Mouse (Mus musculus) cerebellum, postnatal 10 days (tissue): ENCODE results near the gene Psma4.
"Not testable (repeated sequence)": the region's sequence is repeated elsewhere in the genome, so short reads cannot be mapped to it uniquely, and the experiment has no call there.

Experiments
- DNase-seq, 2 experiments: peaks; one replicate each; pipeline ENCODE4 v3.0.0; 2021; ENCODE audit warnings: mixed read lengths in 2 of 2

Psma4 gene

GRCm38 (mm10) chr9:54950575-54951321 lies at the start of gene Psma4, which contains the start of gene AY074887:
Gene Psma4, plus strand, starts transcription at chr9:54950790.
Gene AY074887, minus strand, starts transcription at chr9:54950998.
- DNase-seq, result peak; percentile 97 to 98

DNA sequence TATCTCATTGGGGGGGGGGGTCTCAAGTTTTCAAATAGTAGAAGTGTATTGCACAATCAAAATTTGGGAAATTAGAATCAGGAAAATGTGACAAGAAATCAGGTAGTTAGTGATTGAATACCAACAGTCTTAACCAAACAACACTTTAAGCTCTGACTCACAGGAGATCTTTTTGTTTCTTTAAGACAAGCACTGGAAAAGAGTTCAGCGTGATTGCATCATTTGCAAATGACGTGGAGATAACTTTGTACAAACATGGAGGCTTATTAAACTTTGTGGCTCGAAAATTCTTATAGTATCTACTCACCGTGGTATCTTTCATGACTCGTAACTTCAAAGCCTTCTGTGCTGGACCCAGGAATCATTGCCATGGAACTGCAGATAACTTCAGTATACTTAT lies 41.1 kb upstream of the Psma4 start:
- DNase-seq, result no peak

- no peak for DNase-seq
Observed at GRCm38 (mm10) chr9:54915576-54915975, 35.0 kb upstream of the Psma4 start.

DNA sequence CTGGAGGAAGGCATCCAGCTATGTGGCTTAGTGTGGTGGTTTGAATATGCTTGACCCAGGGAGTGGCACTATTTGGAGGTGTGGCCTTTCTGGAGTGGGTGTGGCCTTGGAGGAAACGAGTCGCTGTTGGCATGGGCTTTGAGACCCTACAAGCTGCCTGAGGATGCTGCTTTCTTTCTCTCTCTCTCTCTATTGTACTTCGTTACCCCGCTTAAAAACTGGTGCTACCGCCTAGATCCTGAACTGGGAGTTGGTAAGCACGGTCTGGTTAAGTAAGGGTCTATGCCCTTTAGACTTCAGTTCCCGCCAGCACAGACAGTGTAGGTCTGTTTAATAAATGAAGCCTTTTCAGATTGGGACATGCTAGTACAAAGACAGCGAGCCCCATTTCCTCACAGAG lies 34.2 kb upstream of the Psma4 start:
- DNase-seq, result peak; percentile 17 to 28

- peak; percentile 95 to 96 for DNase-seq
Observed at GRCm38 (mm10) chr9:54917010-54917677, 33.4 kb upstream of the Psma4 start, which contains the start of gene Hykk. Gene Hykk, plus strand, starts transcription at chr9:54917283.

- no peak for DNase-seq
Observed at GRCm38 (mm10) chr9:54918191-54918590, 32.4 kb upstream of the Psma4 start.

DNA sequence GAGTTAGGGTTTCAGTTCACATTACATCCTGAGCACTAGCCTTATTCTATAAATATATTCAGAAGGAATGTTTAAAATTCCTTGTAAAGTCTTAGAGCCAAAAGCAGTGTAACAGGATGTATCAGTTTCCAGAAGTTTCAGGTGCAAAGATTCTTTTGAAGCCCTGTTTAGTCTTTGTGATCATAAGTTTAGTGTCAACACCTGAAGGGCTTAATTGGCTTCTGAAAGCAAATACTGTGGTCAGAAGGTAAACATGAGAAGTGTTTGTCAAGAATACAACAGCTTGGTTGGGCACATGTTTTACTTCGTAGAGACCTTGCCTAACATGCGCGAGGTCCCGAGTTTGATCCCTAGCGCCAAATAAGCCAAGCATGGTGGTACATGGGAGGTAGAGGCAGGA lies 31.8 kb upstream of the Psma4 start:
- DNase-seq, result no peak

GRCm38 (mm10) chr9:54919946-54920345 lies 30.6 kb upstream of the Psma4 start:
- DNase-seq, result no peak

DNA sequence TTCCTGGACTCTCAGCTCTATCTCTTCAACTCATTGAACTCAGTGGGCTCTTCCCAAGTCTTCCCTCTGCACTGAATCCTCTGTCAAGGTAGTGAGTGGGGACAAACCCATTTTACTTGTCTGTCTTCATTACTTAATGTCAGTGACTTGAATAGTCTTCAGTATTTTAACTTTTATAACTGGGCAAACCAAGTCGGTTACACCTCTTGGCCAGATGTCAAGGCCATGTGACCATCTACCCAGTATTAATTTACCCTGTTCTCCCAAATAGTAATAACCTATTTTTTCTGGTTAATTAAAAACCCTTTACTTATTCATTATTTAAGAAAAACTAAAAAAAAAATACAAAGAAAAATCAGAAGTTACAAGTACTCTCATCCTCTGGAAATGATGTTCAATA lies 19.8 kb upstream of the Psma4 start:
- DNase-seq, result no peak

GRCm38 (mm10) chr9:54931765-54932164 lies 18.8 kb upstream of the Psma4 start:
- no peak for DNase-seq

GRCm38 (mm10) chr9:54932379-54932778 lies 18.2 kb upstream of the Psma4 start:
- DNase-seq, result no peak

DNA sequence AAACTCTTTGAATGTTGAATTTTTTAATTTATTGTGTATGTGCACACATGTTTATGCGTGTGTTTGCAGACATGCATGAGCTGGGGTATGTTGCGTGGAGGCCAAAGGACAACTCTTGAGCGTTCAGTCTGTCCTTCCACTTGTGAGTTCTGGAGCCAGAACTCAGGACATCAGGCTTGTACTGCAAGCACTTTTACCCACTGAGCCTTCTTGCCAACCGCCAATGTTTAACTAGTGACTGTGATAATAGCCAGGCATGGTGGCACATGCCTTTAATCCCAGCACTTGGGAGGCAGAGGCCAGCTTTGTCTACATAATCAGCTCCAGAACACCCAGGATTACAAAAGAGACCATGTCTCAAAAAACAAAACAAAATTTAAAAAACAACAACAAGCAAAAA lies 8.5 kb upstream of the Psma4 start:
- no peak for DNase-seq

DNA sequence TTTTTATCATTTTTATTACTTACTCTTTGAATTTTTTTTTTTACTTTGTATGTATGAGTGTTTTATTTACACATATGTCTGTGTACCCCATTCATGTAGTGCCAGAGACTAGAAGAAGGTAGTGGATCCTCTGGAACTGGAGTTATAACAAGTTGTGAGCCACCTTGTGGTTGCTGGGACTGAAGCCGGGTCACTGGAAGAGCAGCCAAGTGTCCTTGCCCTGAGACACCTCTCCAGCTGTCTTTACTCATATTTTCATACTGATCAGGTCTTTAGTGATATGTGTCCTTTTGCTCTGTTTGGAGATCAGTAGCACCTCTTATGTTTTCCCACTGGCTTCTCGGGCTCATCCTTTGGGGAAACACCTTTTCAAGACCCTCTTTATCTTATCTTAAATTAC lies 6.1 kb upstream of the Psma4 start:
- no peak for DNase-seq

DNA sequence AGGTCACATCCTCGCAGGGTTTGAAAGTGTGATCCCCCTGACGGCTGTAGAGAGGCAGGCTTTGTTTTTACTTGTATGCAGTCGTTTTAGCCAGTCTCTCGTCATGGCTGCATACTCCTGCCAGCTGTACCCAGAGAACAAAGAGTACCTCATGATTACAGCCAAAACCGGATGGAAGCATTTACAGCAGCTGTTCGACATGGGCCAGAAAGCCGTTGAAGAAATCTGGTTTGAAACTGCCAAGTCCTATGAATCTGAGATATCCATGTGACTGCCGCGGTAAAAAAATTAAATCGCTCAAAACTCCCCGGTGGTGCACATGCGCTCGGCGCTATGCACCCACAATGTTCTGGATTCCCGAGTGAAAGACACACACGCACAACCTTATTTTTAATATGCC lies 4.3 kb upstream of the Psma4 start:
- no peak for DNase-seq

DNA sequence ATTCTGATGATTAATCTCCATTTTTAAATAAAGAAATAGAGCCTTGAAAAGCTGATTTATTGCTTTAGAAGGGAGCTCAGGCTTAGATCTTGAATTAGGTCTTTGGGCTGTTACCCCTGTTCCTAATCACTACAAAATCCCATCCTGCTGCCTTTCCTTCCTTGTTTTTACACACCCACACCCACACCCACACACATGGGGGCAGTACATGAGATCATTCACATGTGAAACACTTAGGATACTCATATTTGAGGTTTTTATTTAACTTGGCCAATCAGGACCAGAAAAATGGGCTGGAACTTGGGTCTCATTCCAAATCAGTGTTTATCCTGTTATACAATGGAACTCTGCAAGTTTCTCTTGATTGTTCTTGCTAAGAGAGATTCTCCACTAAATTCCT lies 1.1 kb upstream of the Psma4 start:
- no peak for DNase-seq

- DNase-seq, result not testable (repeated sequence)
Observed at GRCm38 (mm10) chr9:54950162-54950561, 428 bp upstream of the Psma4 start.

DNA sequence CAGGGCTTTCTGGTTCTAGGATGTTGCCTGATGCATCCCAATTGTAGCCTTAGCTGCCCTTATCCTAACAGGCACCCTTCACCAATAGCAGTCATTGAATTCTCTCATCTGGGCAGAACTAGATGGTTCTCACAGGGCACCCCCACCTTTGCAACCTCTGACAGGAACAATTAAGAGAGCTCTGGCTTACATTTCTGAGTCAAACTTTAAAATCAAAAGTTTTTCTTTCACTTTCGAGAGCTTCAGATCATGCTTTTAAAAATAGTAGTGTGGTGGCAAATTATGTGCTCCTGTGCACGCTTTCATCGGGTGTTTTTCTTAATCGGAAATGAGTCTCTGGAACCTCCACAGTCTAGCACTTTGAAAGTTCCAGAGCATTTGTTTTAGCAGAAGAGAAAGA lies 10.5 kb downstream of the Psma4 start:
- DNase-seq, result no peak

DNA sequence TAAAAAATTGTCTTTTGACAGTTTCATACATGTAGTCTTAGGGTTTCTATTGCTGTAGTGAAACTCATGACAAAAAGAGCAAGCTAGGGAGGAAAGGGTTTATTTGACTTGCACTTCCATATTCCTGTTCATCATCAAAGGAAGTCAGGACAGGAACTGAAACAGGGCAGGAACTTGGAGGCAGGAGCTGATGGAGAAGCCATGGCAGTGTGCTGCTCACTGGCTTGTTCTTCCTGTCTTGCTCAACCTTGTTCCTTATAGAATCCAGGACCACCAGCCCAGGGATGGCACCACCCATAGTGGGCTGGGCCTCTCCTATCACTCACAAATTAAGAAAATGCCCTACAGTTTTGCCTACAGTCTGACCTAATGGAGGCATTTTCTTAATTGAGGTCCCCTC lies 13.1 kb downstream of the Psma4 start:
- DNase-seq, result no peak

- no peak for DNase-seq
Observed at GRCm38 (mm10) chr9:54969972-54970637, 19.5 kb downstream of the Psma4 start.

DNA sequence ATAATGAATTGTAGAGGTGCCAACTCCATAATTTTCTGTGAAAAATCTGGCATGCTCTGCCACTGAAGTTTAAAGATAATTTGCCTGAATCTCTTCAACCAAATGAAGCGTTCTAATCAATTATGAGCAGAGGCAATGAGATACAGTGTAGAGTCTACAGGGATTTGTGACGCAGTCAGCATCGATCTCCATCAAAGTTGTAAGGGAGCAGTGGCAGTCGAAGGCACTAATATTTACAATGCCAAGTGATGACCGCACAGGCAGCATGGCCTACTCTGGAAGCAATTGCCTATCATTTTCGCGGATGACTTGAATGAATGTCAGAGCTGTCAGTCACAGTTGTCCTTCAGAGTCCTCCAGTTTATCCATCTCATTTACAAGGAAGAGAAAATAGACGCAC lies 30.1 kb downstream of the Psma4 start, which contains the start of gene Chrna5:
Gene Chrna5 (plus strand): TSS at position 207 of the 400 bp plus-strand sequence.
- peak; percentile 10 to 20 for DNase-seq

- peak; percentile 67 to 75 for DNase-seq
Observed at GRCm38 (mm10) chr9:54981291-54982191, 31.0 kb downstream of the Psma4 start.

- DNase-seq, result no peak
Observed at GRCm38 (mm10) chr9:54982401-54982800, 31.8 kb downstream of the Psma4 start.

DNA sequence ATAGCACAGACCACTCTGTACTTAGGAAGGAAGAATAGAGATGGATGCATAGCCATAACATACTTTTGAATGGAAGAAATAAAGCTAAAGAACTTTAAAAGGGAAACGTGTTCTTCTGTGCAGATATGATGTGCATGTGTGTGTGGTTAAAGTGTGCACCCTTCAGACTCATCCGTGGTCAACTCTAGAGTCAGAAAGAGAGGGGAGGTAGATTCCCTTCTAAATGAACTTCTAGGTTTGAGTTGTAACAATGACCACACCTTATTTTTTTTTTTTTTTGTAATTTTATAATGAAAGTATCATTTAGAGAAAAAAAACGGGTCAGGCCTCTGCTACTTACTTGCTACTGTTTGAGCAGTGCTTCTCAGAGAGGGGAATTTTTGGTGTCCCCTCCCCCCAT lies 39.8 kb downstream of the Psma4 start:
- no peak for DNase-seq
